Mouse (Mus musculus) forebrain, postnatal 0 days (tissue): ENCODE measurements at regions not wholly inside any gene's neighbourhood (a gene's known extent, or its start where the extent isn't known, plus 50 kb on each side); places are given as distances from the start of the nearest gene placed in this dataset.

ENCODE experiments used
- ATAC-seq: fragments of 200-750 bp; cut with Nextera tagmentation; 2 replicates; pipeline ENCODE4 v1.8.0; 2017; ENCODE audit warnings: mild to moderate bottlenecking, moderate library complexity
- DNase-seq: peaks from one replicate; pipeline ENCODE4 v3.0.0-alpha.2; 2015
- H3K27ac ChIP-seq: fragments of 300-500 bp; sonication (generic); 2 replicates; pipeline ENCODE4 v1.5.1; 2014; ENCODE audit warnings: low read depth, mild to moderate bottlenecking, antibody characterized with exemption, low read length, moderate library complexity, mixed read lengths
- H3K27me3 ChIP-seq: fragments of 300-500 bp; sonication (generic); 2 replicates; pipeline ENCODE4 v1.6.1; 2014; ENCODE audit warnings: mild to moderate bottlenecking, low read length, mixed read lengths; ENCODE audit not compliant: insufficient read depth
- H3K36me3 ChIP-seq: fragments of 300-500 bp; sonication (generic); 2 replicates; pipeline ENCODE4 v1.6.1; 2014; ENCODE audit warnings: mild to moderate bottlenecking, moderate library complexity; ENCODE audit not compliant: insufficient read depth
- H3K4me1 ChIP-seq: fragments of 300-500 bp; sonication (generic); 2 replicates; pipeline ENCODE4 v1.6.1; 2014; ENCODE audit warnings: antibody characterized with exemption; ENCODE audit not compliant: insufficient read depth
- H3K4me2 ChIP-seq: fragments of 300-500 bp; sonication (generic); 2 replicates; pipeline ENCODE4 v1.6.1; 2014; ENCODE audit warnings: low read depth, mild to moderate bottlenecking, moderate library complexity
- H3K4me3 ChIP-seq: fragments of 300-500 bp; sonication (generic); 2 replicates; pipeline ENCODE4 v1.5.1; 2014; ENCODE audit warnings: low read depth, low read length, mixed read lengths
- H3K9ac ChIP-seq: fragments of 300-500 bp; sonication (generic); 2 replicates; pipeline ENCODE4 v1.6.1; 2014; ENCODE audit warnings: mild to moderate bottlenecking
- H3K9me3 ChIP-seq: fragments of 300-500 bp; sonication (generic); 2 replicates; pipeline ENCODE4 v1.6.1; 2016; ENCODE audit warnings: low read length
- CTCF ChIP-seq: sonication (generic); IDR thresholded peaks from 2 replicates; pipeline ENCODE4 v1.5.1; 2016; ENCODE audit warnings: antibody characterized with exemption, control low read depth, low read depth
- WGBS: fragments of 180-500 bp; shearing (Covaris S2); extraction: QIAGEN DNeasy Blood & Tissue Kit; methylation state at CpG from one replicate; pipeline ENCODE4 v1.1.7; 2014; 5-methylcytosine and 5-hydroxymethylcytosine counted together

- Histone ChIP-seq H3K9me3 (no peaks in the 10 kb centered on the region), H3K4me2 (no peak overlapping the region), H3K27me3 (no peaks in the 10 kb centered on the region), H3K4me1 (no peaks in the 10 kb centered on the region), H3K9ac (no peak overlapping the region), H3K27ac (no peak overlapping the region), H3K4me3 (no peak overlapping the region), H3K36me3 (no peaks in the 10 kb centered on the region)
- DNase-seq = no peak
- ATAC-seq = no peak
- 86% methylated on average over 11 of the region's 11 CpGs for WGBS
- no peak for TF ChIP-seq CTCF
Observed at GRCm38 (mm10) chr14:99451110-99451795, 152.8 kb downstream of the Klf5 start.

DNA sequence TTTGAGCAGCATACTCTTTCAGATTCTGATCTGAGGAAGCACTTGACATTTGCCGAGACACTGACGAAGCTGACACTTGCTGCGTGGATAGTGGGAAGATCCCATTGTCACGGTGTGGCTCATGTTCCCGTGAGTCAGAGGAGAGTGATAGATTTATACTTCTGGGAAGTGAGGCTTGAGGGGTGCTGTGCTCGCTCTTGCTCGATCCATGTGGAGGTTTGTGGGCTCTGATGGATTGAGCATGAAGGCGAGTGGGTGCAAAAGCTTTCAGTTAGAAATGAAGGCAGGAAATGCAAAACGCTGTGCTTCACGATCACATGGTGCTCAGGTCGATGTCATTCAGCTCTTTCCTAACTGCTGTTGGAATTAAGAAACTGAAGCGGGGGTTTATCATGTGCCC is 155.4 kb downstream of the Klf5 start:
- Histone ChIP-seq H3K36me3 (no peaks in the 10 kb centered on the region), H3K27me3 (no peaks in the 10 kb centered on the region), H3K9ac (no peak overlapping the region), H3K4me1 (no peaks in the 10 kb centered on the region), H3K27ac (no peak overlapping the region), H3K4me3 (no peak overlapping the region), H3K9me3 (no peaks in the 10 kb centered on the region), H3K4me2 (no peak overlapping the region)
- TF ChIP-seq CTCF = no peak
- 90% methylated on average over 12 of the region's 12 CpGs for WGBS
- peak; percentile 36 for ATAC-seq
- no peak for DNase-seq

DNA sequence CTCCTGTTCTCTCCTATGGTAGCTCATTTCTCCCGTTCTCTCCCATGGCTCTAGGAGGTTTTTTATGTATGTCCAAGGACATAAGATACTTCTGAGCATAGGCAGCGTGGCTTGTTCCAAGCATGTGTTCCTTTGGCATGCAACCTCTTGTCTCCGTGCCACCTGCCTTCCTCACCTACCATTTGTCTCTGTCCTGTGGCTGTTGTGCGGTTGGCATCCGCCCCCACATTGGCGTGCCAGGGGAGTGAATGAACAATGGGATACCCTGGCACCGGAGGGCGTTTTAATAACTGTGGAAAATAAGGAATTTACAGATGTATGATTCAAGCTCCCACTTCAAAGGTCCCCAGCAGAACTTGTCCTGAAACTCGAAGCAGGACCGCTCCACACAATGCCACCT is 158.1 kb downstream of the Klf5 start:
- Histone ChIP-seq H3K27ac (no peak overlapping the region), H3K27me3 (no peaks in the 10 kb centered on the region), H3K4me1 (no peaks in the 10 kb centered on the region), H3K36me3 (no peaks in the 10 kb centered on the region), H3K4me3 (no peak overlapping the region), H3K4me2 (no peak overlapping the region), H3K9ac (no peak overlapping the region), H3K9me3 (no peaks in the 10 kb centered on the region)
- no peak for DNase-seq
- 86% methylated on average over 10 of the region's 10 CpGs for WGBS
- ATAC-seq = no peak
- no peak for TF ChIP-seq CTCF

DNA sequence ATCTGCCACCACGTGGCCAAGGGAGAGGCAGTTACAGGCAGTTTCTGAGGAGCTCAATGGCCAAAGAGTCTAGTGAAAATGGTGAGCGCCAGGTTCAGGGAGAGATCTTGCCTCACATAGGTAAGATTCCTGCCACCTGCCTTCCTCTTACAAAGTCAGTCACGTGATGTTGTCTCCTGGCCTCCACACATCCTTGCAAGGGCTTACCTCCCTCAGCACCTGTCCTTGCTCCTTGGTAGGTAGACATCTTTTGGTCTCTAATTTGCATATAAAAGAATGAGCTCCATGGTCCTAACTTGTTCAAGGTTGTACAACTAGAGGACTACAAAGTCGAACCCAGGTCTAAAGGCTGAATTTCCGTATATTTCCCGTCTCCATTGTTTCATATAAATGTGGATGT is 159.1 kb downstream of the Klf5 start:
- Histone ChIP-seq H3K27ac (no peak overlapping the region), H3K27me3 (no peaks in the 10 kb centered on the region), H3K4me2 (no peak overlapping the region), H3K9me3 (no peaks in the 10 kb centered on the region), H3K9ac (no peak overlapping the region), H3K36me3 (no peaks in the 10 kb centered on the region), H3K4me1 (no peaks in the 10 kb centered on the region), H3K4me3 (no peak overlapping the region)
- 87% methylated on average over 6 of the region's 6 CpGs for WGBS
- no peak for TF ChIP-seq CTCF
- DNase-seq = no peak
- no peak for ATAC-seq

DNA sequence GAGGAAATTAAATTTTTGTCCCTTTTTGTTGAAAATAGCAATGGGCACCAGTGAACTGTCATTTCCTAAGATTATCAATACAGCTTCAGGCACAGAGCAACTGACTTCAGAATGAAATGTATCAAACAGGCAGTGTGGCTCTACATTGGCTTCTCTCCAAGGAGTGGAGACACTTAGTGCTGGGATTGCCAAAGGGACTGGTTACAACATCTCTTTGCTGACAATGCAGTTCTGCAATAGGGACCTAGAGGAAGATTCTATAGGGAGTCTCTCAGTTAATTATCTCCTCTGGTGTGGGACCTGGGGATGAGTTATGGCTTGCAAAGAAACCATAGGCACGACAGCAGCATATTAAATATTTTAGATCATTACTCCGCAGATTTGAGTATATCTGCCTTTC is 173.6 kb downstream of the Klf5 start:
- Histone ChIP-seq H3K36me3 (no peaks in the 10 kb centered on the region), H3K27ac (no peak overlapping the region), H3K9me3 (no peaks in the 10 kb centered on the region), H3K27me3 (no peaks in the 10 kb centered on the region), H3K4me1 (no peaks in the 10 kb centered on the region), H3K9ac (no peak overlapping the region), H3K4me2 (no peak overlapping the region), H3K4me3 (no peak overlapping the region)
- WGBS = 89% methylated on average over 2 of the region's 2 CpGs
- no peak for TF ChIP-seq CTCF
- ATAC-seq = no peak
- no peak for DNase-seq

DNA sequence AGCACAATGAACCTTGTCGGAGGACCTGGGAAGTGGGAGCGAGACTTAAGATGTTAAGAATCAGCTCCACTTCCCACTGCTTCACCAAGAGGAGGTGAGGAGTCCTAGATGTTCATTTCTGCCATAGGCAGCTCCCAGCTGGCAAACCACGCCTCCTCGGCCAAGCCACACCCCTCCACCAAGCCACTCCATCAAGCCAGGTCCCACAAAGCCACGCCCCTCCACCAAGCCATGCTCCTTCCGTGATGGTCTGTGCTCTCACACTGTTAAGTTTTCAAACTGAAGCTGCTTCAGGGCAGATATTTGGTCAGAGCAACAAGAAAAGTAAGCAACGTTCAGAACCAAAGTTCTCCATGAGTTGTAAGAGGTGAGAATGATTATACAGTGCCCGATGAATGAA is 176.8 kb downstream of the Klf5 start:
- no peak for ATAC-seq
- Histone ChIP-seq H3K4me2 (no peak overlapping the region), H3K9me3 (no peaks in the 10 kb centered on the region), H3K4me1 (no peaks in the 10 kb centered on the region), H3K9ac (no peak overlapping the region), H3K4me3 (no peak overlapping the region), H3K36me3 (no peaks in the 10 kb centered on the region), H3K27ac (no peak overlapping the region), H3K27me3 (no peaks in the 10 kb centered on the region)
- 68% methylated on average over 8 of the region's 8 CpGs for WGBS
- DNase-seq = no peak
- TF ChIP-seq CTCF = no peak

DNA sequence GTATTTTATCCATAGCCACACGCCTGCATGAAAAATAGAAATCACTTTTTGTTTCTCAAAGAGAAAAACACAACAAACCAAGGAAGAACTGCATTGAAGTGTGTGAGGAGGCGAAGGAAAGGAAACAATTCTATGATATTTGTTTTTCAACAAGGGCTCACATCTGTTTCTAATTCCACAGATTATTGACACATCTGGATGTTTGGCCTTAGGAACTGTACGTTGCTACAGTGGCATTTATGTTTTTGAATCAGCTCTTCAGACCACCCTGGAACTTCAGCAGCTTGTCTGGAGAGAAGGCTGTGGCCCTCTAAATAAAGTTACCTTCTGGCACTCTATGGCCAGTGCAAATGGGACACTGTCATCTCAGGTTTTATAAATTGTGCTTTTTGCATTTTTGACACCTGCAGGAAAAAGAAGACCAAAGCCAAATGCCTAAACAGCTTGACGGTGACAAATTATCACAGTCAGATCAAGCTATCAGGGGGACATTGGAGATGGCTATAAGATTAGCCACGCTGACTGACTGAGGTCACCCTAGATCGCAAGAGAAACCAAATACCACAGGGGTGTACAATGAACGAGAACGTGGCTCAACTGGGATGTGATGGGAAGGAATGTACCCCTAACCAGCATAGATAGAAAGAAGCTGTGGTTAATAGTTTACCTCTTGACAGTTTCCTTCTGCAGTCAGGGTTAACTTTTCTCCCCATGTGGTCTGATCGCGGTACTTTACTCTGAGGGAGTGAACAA is 182.0 kb downstream of the Klf5 start:
- no peak for TF ChIP-seq CTCF
- Histone ChIP-seq H3K4me2 (no peak overlapping the region), H3K4me3 (no peak overlapping the region), H3K27ac (no peak overlapping the region), H3K9me3 (no peaks in the 10 kb centered on the region), H3K4me1 (no peaks in the 10 kb centered on the region), H3K27me3 (no peaks in the 10 kb centered on the region), H3K36me3 (no peaks in the 10 kb centered on the region), H3K9ac (no peak overlapping the region)
- ATAC-seq = no peak
- DNase-seq = no peak
- 83% methylated on average over 10 of the region's 10 CpGs for WGBS
